Mouse (Mus musculus): ENCODE measurements around the gene Gm11011. TPM values are rescaled to one million over a fixed set of nuclear protein-coding genes. Genes with fewer than 3 reads are reported as not detected.
A peak's percentile ranks its signal among the peaks of the same experiment; 100 is the strongest.
"Not testable (repeated sequence)": the region's sequence is repeated elsewhere in the genome, so short reads cannot be mapped to it uniquely, and the experiment has no call there.

The Gm11011 gene
- total RNA-seq (2021): not detected in 2 replicates
- long read RNA-seq: 0 reads

GRCm38 (mm10) chr2:169587645-169588044 lies at the start of gene Gm11011:
Gene Gm11011 (minus strand): TSS chr2:169587745.
- DNase-seq: not testable (repeated sequence)

GRCm38 (mm10) chr2:169636414-169636813 lies 48.9 kb upstream of the Gm11011 start:
- no peak for DNase-seq

DNA sequence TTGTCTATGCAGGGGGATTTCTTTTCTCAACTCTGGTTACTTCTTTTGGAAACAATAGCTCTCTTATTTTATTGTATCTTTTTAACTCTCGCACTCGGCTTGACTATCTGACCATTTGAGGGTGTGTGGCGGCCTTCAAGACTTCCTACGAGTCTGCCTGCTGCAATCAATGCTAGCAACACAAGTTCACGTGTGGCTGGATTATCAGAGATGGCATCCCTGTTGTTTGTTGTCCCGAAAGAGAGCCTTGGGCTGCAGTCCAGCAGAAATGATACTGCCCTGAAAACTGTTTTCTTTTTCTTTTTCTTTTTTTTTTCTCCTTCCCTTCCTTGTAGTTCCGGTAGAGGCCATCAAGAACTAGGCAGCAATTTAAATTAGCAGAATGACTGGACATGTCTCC lies 47.9 kb upstream of the Gm11011 start:
- DNase-seq: no peak

GRCm38 (mm10) chr2:169634619-169635382 lies 47.3 kb upstream of the Gm11011 start:
- DNase-seq: no peak

DNA sequence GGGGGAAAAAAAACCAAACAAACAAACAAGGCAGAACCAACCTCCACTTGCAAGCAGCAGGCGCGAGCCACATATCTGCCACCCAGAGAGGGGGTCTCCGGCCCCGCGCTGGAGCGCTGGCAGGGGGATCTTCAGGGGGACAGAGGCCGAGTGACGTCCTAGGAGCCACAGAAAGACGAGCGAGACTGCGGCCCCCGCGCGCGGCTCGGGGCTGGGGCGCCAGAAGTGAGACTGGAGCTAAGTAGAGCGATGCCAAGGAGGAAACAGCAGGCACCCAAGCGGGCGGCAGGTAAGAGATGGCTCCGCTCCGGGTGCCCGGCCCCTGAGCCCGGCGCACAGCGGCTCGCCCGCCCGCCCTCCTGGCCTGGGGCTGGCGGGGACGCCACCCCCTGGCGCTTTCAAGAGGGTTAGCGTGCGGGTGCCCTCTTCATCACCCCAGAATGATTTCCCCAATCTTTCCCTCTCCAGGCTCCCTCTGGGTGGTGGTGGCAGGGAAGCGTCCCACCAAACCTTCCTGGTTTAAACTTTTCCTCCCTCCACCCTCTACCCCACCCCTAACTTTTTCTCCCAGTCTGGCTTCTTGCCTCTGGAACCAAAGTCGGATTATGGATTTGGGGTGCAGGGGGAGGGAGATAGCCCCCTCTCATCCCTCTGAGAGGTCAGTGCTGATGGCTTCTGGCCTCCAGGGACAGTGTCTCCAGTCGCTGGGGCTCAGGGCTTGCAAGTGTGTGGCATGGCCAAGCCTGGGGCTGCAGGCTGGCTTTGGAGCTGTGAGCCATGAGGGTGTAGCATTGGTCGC lies 46.1 kb upstream of the Gm11011 start:
- DNase-seq: peak; percentile 47

DNA sequence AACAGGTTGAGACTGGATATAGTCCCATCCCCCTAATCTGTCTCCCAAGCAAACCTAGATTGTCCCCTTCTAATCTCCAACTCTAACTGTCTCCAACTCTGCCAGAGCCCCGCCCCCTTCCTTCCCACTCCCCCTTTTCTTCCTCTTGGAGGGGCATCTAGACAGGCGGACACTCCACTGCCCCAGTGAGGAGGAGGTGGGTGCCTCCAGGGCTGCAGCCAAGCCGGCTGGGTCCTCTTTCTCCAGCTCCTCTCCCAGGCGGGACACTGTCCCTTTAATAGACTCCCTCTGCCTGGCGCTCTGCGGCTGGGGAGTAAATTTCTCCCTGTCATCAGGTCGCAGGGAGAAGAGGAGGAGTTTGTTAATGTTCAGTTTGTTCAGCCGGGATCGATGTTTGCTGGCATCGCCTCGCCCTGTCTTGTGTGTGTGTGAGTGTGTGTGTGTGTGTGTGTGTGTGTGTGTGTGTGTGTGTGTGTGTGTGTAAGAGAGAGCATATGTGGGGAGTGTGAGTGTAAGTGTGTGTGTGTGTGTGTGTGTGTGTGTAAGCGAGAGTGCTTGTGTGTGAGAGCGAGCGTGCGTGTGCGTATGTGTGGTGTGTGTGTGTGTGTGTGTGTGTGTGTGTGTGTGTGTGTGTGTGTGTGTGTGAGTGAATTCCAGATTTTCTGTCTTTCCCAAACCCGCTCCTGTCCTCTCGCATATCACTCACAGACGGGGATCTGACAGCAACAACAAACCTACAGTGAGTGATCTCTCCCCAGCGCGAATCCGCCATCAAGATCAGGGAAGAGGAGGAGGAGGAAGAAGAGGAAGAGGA lies 45.0 kb upstream of the Gm11011 start, which contains the start of gene Tshz2:
Gene Tshz2 (plus strand): TSS at position 676 of the 814 bp plus-strand sequence.
- peak; percentile 58 for DNase-seq

DNA sequence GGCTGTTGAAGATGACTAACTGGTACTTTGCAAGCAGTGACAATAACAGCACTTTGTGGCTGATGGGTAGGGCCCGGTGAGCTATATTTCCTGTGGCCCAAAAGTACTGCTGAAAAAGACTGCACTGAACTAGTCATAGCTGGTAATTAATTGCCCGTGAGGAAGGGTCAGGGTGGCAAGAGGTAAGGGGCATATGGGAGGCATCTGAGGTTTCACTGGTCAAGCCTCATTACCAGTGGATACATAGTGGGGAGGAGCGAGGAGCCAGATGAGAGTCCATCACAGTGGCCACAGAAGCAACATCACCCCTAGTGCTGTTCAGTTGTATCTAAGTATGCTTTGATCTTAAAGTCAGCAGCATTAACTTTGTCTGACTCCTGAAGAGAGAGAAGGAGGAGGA lies 42.5 kb upstream of the Gm11011 start:
- no peak for DNase-seq

DNA sequence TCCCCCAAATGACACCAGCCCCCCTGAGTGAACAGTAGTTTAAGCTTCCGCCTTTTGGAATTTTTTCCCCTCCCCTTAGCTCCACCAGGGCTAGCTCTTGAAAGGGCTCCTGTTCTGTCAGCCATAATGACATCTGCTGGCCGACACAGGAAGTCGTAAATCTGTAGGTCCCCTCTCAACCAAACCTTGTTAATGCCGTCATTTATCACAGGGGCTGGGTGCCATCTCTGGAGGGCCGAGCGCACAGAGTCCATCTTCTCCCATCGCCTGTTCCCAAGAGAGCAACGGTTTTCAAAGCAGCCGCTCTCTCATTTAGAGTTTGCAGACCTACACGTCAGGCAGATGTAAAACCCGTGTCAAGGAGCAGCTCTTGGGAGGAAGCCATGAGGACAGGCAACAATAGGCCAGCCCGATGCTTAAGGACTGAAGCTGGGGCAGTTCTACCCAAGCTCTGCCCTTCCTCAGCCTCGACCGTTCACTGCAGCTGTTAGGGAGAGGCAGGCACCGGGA lies 33.7 kb upstream of the Gm11011 start:
- DNase-seq: no peak

- DNase-seq: no peak
Measured at GRCm38 (mm10) chr2:169615998-169616397, 28.5 kb upstream of the Gm11011 start.

DNA sequence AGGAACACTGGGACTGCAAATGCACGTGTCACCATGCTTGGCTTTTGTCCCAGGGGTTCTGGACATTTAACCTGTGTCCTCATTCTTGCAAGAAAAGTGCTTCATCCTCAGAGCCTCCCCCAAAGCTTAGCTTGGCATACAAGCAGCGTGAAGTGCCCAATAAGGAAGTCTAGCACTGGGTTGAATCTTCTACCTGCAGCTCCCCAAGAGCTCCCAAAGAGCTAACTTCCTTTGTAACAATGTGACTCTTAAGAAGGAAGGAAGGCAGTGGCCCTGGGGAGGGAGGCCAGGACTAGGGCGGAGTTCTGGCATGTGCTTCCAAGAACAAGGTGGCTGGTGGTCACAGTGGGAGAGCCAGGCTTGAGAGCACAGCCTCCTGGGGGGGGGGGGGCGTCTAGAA lies 27.1 kb upstream of the Gm11011 start:
- DNase-seq: no peak

GRCm38 (mm10) chr2:169611557-169611956 lies 24.0 kb upstream of the Gm11011 start:
- no peak for DNase-seq

GRCm38 (mm10) chr2:169610882-169611281 lies 23.3 kb upstream of the Gm11011 start:
- DNase-seq: no peak

DNA sequence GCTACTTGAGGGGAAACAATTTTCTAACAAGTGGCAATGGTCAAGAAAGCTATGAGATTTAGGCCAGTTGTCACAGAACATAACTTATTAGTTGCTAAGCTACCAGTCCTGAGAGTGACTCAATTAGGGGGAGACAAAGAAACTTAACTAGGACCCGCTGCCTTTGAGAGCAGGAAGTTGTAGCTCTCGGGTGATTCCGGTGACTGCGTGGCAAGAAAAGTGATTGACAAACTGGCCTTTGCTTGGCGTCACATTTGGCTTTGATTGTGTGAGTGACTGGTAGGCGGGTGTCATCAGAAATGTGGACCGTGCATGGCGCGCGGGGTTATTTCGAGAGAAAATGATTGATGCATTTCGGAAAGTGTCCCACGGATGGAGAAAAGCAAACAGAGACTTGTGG lies 22.4 kb upstream of the Gm11011 start:
- no peak for DNase-seq

DNA sequence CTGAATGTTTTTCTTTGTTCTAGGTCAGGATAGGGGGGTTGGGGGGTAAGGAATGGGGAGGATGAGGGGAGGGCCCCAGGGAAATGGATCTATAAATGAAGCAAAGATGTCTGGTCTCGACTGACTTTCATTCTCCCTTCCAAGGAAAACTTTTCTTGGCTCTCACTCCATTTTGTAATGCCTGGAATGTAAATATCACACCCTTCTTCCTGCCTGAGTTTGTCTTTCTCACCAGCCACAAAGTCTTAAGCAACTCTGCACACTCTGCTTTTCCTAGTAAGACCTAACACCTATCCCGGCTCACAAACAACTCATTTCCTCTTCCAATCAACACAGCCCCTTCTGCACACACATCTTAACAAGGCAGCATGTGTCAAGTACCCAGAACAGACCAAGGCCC lies 20.2 kb upstream of the Gm11011 start:
- DNase-seq: no peak

GRCm38 (mm10) chr2:169606901-169607678 lies 19.5 kb upstream of the Gm11011 start:
- no peak for DNase-seq

DNA sequence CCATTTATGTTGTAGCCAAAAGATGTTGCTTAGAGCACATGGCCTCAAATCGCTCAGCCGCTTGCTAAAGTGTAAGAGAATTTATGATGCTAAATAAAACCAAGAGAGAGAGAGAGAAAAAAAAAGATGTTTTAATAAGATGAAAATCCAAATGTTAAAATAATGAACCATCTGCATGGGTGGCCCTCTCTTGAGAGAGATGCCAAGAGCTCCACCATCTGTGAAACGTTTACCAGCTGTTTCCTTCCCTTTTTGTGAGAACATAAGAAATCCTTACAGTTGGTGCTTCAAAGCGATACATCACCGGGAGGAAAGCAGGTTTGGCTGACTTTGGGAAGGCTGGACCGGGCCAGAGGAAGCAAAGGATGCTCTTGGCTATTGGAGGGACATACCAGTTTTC lies 12.6 kb upstream of the Gm11011 start:
- DNase-seq: no peak

- no peak for DNase-seq
Measured at GRCm38 (mm10) chr2:169599591-169599990, 12.0 kb upstream of the Gm11011 start.

GRCm38 (mm10) chr2:169597971-169598370 lies 10.4 kb upstream of the Gm11011 start:
- no peak for DNase-seq

GRCm38 (mm10) chr2:169597357-169597756 lies 9.8 kb upstream of the Gm11011 start:
- no peak for DNase-seq

- DNase-seq: no peak
Measured at GRCm38 (mm10) chr2:169593742-169594141, 6.2 kb upstream of the Gm11011 start.

DNA sequence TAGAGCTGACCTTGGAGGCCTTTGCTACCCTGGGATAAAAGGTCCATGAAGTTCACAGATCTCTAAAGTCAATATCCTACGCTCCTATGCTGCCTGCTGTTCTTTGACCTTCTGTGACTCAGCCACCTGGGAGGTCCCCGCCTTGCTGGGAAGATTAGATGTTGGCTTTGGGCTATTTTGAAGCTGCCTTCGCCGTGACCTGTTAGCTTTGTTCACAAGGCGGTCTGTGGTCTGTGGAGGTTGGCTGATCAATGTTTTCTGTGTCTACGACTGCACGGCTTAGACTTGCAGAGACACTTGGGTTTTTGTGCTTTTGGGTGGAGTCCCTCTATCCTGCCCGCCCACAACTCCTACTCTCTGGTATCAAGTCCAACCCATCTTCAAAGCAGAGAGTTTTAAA lies 2.9 kb upstream of the Gm11011 start:
- DNase-seq: no peak

DNA sequence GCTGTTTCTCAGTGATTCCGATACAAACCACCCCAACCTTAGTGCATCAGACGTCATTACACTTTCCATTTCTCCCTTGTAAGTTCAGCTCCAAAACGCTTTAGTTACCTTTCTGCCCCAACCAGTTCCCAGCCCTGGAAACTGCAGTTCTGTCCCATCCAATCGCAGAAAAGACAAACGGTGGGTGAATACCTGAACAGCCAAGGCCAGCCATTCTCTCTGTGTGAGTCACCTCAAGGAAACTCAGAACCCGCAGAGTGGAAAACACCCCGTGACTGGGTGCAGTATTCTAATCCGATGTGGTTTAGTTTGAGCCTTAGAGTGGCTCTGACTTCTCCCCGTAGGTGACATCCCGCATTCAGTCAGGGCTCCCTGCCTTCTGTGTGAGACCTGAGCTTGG lies 2.2 kb upstream of the Gm11011 start:
- no peak for DNase-seq
